Mouse (Mus musculus) heart, embryonic 15.5 days (tissue): ENCODE data around the gene A930004D18Rik. TPM values are rescaled to one million over a fixed set of nuclear protein-coding genes. Genes with fewer than 3 reads are reported as not detected.

ENCODE experiments used
- ATAC-seq: fragments of 200-750 bp; cut with Nextera tagmentation; replicated peaks from 2 replicates; pipeline ENCODE4 v1.8.0; 2017; ENCODE audit warnings: low read depth, moderate TSS enrichment; ENCODE audit not compliant: insufficient number of reproducible peaks, insufficient read depth, low FRiP score
- H3K27ac ChIP-seq: fragments of 300-500 bp; sonication (generic); 2 replicates; pipeline ENCODE4 v1.5.1; 2015; ENCODE audit warnings: mild to moderate bottlenecking, inconsistent platforms
- H3K27me3 ChIP-seq: fragments of 300-500 bp; sonication (generic); 2 replicates; pipeline ENCODE4 v1.6.1; 2015; ENCODE audit warnings: inconsistent platforms
- H3K36me3 ChIP-seq: fragments of 300-500 bp; sonication (generic); 2 replicates; pipeline ENCODE4 v1.6.1; 2015; ENCODE audit warnings: mild to moderate bottlenecking, inconsistent platforms
- H3K4me1 ChIP-seq: fragments of 300-500 bp; sonication (generic); replicated peaks from 2 replicates; pipeline ENCODE4 v1.6.1; 2015; ENCODE audit warnings: inconsistent platforms
- H3K4me2 ChIP-seq: fragments of 300-500 bp; sonication (generic); 2 replicates; pipeline ENCODE4 v1.6.1; 2015; ENCODE audit warnings: inconsistent platforms, mild to moderate bottlenecking, moderate library complexity
- H3K4me3 ChIP-seq: fragments of 300-500 bp; sonication (generic); 2 replicates; pipeline ENCODE4 v1.5.1; 2015; ENCODE audit warnings: mild to moderate bottlenecking, inconsistent platforms
- H3K9ac ChIP-seq: fragments of 300-500 bp; sonication (generic); 2 replicates; pipeline ENCODE4 v1.6.1; 2015; ENCODE audit warnings: mild to moderate bottlenecking, inconsistent platforms
- H3K9me3 ChIP-seq: fragments of 300-500 bp; sonication (generic); replicated peaks from 2 replicates; pipeline ENCODE4 v1.6.1; 2016; ENCODE audit warnings: inconsistent platforms
- WGBS: fragments of 180-500 bp; shearing (Covaris S2); methylation state at CpG from one replicate; pipeline ENCODE4 v1.1.7; 2015; ENCODE audit warnings: mixed read lengths; 5-methylcytosine and 5-hydroxymethylcytosine counted together
- polyA plus RNA-seq: library from polyadenylated mRNA; unstranded; fragments of >200 nt; fragmentation: Nextera tagmentation; extraction: Ambion mirVana; gene quantifications from 2 replicates; pipeline ENCODE4 v1.2.1, GENCODE M21; 2015

The A930004D18Rik gene
- polyA plus RNA-seq, 1 experiment from 2014 or later: 13.2 TPM

DNA sequence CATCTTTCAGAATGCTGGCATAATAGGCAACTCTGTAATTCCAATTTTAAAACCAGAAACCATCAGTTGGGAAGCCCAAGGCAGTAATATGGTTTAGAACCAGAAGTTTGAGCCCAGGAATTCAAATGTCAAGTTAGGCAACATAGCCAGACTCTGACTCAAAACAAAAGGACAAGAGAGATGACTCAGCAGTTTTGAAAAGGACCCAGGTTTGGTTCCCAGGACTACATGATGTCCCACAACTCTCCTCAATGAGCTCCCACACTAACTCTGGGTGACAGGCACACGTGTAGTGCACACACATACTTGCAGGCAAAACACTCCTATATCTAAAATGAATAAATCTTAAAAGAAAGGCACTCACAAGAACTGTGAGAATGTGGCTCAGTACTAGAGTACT is 18.4 kb downstream of the A930004D18Rik start:
- H3K27me3 ChIP-seq: no peaks in the 10 kb centered on the region
- H3K9me3 ChIP-seq: no peaks in the 10 kb centered on the region
- ATAC-seq: no peak
- H3K9ac ChIP-seq: no peak overlapping the region
- H3K4me2 ChIP-seq: no peak overlapping the region
- H3K27ac ChIP-seq: no peak overlapping the region
- H3K4me3 ChIP-seq: no peak overlapping the region
- no peaks in the 10 kb centered on the region for H3K4me1 ChIP-seq
- no peaks in the 10 kb centered on the region for H3K36me3 ChIP-seq
- WGBS: 73% methylated on average over 1 of the region's 1 CpGs

GRCm38 (mm10) chr2:18017321-18017720 is 20.2 kb downstream of the A930004D18Rik start:
- no peak overlapping the region for H3K4me2 ChIP-seq
- no peaks in the 10 kb centered on the region for H3K27me3 ChIP-seq
- H3K36me3 ChIP-seq: no peaks in the 10 kb centered on the region
- no peaks in the 10 kb centered on the region for H3K4me1 ChIP-seq
- H3K9me3 ChIP-seq: no peaks in the 10 kb centered on the region
- WGBS: 94% methylated on average over 6 of the region's 6 CpGs
- ATAC-seq: no peak
- no peak overlapping the region for H3K4me3 ChIP-seq
- H3K9ac ChIP-seq: no peak overlapping the region
- no peak overlapping the region for H3K27ac ChIP-seq

GRCm38 (mm10) chr2:18016639-18017038 is 20.9 kb downstream of the A930004D18Rik start:
- H3K27me3 ChIP-seq: no peaks in the 10 kb centered on the region
- H3K9ac ChIP-seq: no peak overlapping the region
- H3K4me2 ChIP-seq: no peak overlapping the region
- WGBS: 93% methylated on average over 1 of the region's 1 CpGs
- no peak overlapping the region for H3K27ac ChIP-seq
- no peaks in the 10 kb centered on the region for H3K36me3 ChIP-seq
- no peaks in the 10 kb centered on the region for H3K4me1 ChIP-seq
- no peak for ATAC-seq
- no peak overlapping the region for H3K4me3 ChIP-seq
- no peaks in the 10 kb centered on the region for H3K9me3 ChIP-seq

DNA sequence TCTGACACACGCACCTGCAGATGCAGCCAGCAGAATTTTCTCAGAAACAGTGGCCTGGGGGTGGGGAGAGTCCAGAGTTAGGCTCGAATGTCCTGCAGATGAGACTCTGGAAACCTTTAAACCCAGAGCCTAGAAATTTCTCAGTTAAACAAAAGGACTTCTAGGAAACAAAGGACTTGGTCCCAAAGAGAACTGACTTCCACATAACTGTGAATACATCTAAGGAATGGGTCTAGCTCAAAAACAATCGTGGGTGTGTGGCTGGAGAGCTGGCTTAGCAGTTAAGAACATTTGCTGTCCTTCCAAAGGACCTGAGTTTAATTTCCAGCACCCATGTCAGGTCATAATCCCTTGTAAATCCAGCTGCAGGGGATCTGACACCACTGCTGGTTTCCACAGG is 22.0 kb downstream of the A930004D18Rik start:
- H3K4me2 ChIP-seq: no peak overlapping the region
- no peak overlapping the region for H3K27ac ChIP-seq
- no peaks in the 10 kb centered on the region for H3K9me3 ChIP-seq
- H3K36me3 ChIP-seq: no peaks in the 10 kb centered on the region
- H3K27me3 ChIP-seq: no peaks in the 10 kb centered on the region
- ATAC-seq: no peak
- 62% methylated on average over 3 of the region's 3 CpGs for WGBS
- no peak overlapping the region for H3K4me3 ChIP-seq
- no peak overlapping the region for H3K9ac ChIP-seq
- no peaks in the 10 kb centered on the region for H3K4me1 ChIP-seq

- no peaks in the 10 kb centered on the region for H3K4me1 ChIP-seq
- H3K9me3 ChIP-seq: no peaks in the 10 kb centered on the region
- no peak overlapping the region for H3K9ac ChIP-seq
- H3K4me2 ChIP-seq: no peak overlapping the region
- H3K27ac ChIP-seq: no peak overlapping the region
- ATAC-seq: no peak
- H3K36me3 ChIP-seq: no peaks in the 10 kb centered on the region
- H3K4me3 ChIP-seq: no peak overlapping the region
- 55% methylated on average over 3 of the region's 3 CpGs for WGBS
- no peaks in the 10 kb centered on the region for H3K27me3 ChIP-seq
Measured at GRCm38 (mm10) chr2:18012866-18013265, 24.7 kb downstream of the A930004D18Rik start.

DNA sequence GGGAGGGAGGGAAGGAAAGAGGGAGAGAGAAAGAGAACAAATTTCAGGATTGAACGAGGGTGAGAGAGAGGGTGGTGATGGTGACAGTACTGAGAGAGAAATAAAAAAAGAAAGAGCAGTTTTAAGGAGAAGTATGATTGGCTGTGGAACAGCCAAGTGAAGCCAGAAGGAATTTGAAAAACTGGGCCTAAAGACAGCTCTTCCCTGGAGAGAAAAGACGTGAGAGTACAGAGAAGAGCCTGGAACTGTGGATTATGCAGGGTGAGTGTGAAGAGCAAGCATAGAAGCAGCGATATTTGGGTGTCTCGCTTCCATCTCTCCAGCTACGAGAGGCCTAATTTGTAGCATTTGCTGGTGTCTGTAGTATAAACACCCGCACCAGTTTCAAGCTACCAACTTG is 26.3 kb downstream of the A930004D18Rik start:
- no peaks in the 10 kb centered on the region for H3K4me1 ChIP-seq
- no peaks in the 10 kb centered on the region for H3K9me3 ChIP-seq
- H3K9ac ChIP-seq: no peak overlapping the region
- no peak overlapping the region for H3K4me3 ChIP-seq
- no peak overlapping the region for H3K4me2 ChIP-seq
- no peak overlapping the region for H3K27ac ChIP-seq
- WGBS: 76% methylated on average over 6 of the region's 6 CpGs
- ATAC-seq: no peak
- no peaks in the 10 kb centered on the region for H3K27me3 ChIP-seq
- no peaks in the 10 kb centered on the region for H3K36me3 ChIP-seq

DNA sequence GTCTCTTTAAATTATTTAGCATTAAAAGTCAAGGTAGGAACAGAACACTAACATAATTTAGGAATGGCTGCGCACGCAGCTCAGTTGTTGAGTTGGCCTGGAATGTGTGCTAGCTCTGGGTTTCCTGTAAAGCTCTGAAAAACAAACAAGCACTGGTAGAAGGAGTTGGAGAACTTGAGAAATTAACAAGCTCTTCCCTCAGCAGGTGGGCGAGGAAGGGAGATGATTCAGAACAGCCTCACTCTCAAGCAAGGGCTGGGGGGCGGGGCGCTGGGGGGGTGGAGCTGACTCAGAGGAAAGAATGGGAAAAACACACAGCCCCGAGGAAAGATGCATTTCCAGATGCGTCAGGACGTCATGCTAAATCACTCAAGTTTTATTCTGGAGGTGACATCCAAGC is 32.4 kb downstream of the A930004D18Rik start:
- 26% methylated on average over 8 of the region's 8 CpGs for WGBS
- no peaks in the 10 kb centered on the region for H3K9me3 ChIP-seq
- no peak overlapping the region for H3K9ac ChIP-seq
- ATAC-seq: no peak
- H3K4me1 ChIP-seq: 0 out of 2 replicates have a peak, but pooled peaks cover 3% of the 10 kb centered on the region
- H3K4me3 ChIP-seq: no peak overlapping the region
- no peaks in the 10 kb centered on the region for H3K36me3 ChIP-seq
- H3K27me3 ChIP-seq: no peaks in the 10 kb centered on the region
- no peak overlapping the region for H3K4me2 ChIP-seq
- no peak overlapping the region for H3K27ac ChIP-seq

DNA sequence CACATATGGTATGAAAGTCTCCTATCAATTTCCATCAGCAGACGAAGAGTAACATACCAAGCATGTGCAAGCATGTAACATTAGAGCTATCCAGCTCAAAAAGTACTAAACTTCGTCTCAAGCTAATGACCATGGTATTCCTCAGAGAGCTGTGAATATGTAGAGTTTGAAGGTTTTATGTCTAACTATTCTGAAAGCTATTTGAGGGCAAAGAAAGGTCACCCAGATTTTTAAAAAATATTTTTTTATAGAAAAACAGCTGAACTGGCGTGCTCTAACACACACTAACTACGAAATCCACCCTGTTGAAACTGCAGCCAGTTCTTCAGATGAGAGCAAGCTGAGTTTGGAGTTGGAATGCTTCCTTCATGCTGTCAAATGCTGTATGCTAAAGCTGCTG is 33.3 kb downstream of the A930004D18Rik start:
- Histone ChIP-seq H3K4me3 (no peak overlapping the region), H3K4me1 (0 out of 2 replicates have a peak, but pooled peaks cover 3% of the 10 kb centered on the region), H3K27ac (no peak overlapping the region), H3K9ac (no peak overlapping the region), H3K4me2 (no peak overlapping the region), H3K9me3 (no peaks in the 10 kb centered on the region), H3K27me3 (no peaks in the 10 kb centered on the region), H3K36me3 (no peaks in the 10 kb centered on the region)
- no peak for ATAC-seq
- WGBS: 70% methylated on average over 4 of the region's 4 CpGs

DNA sequence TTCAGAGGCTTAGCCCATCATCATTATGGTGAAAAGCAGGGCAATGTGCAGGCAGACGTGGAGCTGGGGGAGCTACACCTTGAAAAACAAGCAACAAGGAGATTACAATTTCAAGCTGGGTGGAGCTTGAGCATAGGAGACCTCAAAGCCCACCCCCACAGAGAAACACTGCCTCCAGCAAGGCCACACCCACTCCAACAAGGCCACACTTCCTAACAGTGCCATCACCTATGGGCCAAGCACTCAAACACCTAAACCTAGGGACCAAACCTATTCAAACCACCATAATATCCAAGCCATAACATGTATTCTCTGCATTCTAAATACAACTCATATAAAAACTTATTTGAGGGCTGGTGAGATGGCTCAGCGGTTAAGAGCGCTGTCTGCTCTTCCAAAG is 35.2 kb downstream of the A930004D18Rik start:
- no peak overlapping the region for H3K27ac ChIP-seq
- no peaks in the 10 kb centered on the region for H3K36me3 ChIP-seq
- H3K4me3 ChIP-seq: no peak overlapping the region
- no peak overlapping the region for H3K4me2 ChIP-seq
- no peak for ATAC-seq
- 0 out of 2 replicates have a peak, but pooled peaks cover 3% of the 10 kb centered on the region for H3K4me1 ChIP-seq
- WGBS: 91% methylated on average over 3 of the region's 3 CpGs
- no peak overlapping the region for H3K9ac ChIP-seq
- H3K9me3 ChIP-seq: no peaks in the 10 kb centered on the region
- H3K27me3 ChIP-seq: no peaks in the 10 kb centered on the region

- Histone ChIP-seq H3K27ac (no peak within 1 kb of the TSS), H3K36me3 (no peaks in the 10 kb centered on the region), H3K4me3 (no peak within 1 kb of the TSS), H3K27me3 (no peaks in the 10 kb centered on the region), H3K9me3 (no peaks in the 10 kb centered on the region), H3K4me1 (no peaks in the 10 kb centered on the region), H3K4me2 (no peak within 1 kb of the TSS), H3K9ac (no peak within 1 kb of the TSS)
- no peak for ATAC-seq
Measured at GRCm38 (mm10) chr2:17996858-17997257, 40.7 kb downstream of the A930004D18Rik start, which contains the start of gene H2al2a. Gene H2al2a, minus strand, starts transcription at chr2:17996958.

DNA sequence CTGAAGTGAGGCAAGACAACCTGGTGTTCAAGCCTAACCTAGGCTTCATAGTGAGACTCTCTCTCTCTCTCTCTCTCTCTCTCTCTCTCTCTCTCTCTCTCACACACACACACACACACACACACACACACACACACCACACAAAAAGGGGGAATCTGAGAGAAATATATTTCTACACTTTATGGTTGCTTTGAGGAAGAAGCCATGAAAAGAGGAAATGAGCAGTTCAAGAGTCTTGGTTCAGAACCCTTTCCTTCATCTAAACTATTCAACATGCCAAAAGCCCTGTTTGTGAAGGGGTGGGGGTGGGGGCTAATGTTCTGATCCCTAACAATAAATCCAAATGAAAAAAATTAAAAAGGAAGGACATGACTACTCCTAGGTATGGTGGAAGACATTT is 48.0 kb downstream of the A930004D18Rik start:
- Histone ChIP-seq H3K27ac (no peak overlapping the region), H3K4me2 (no peak overlapping the region), H3K9me3 (no peaks in the 10 kb centered on the region), H3K27me3 (no peaks in the 10 kb centered on the region), H3K4me3 (no peak overlapping the region), H3K36me3 (no peaks in the 10 kb centered on the region), H3K9ac (no peak overlapping the region), H3K4me1 (no peaks in the 10 kb centered on the region)
- no peak for ATAC-seq

DNA sequence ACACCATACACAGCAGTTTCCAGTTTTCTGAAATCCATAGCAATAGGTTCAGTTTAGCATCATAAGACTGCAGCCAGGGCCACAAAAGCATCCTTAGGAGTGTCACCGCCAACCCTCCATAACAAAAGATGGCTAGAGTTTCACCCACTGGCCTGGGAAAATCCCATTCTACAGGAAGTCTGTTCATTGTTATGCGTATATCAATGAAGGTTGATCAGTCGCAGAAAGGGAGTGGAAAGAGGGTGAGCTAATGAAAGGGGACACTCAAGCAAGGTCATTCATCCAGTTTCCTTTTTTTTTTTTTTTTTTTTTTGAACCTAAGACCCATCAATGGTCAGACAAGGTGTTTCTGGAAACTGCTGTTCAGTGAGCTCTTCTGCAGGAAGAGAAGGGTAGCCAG is 48.4 kb downstream of the A930004D18Rik start:
- no peak overlapping the region for H3K4me2 ChIP-seq
- ATAC-seq: no peak
- 78% methylated on average over 3 of the region's 3 CpGs for WGBS
- no peak overlapping the region for H3K27ac ChIP-seq
- no peak overlapping the region for H3K4me3 ChIP-seq
- no peaks in the 10 kb centered on the region for H3K27me3 ChIP-seq
- no peak overlapping the region for H3K9ac ChIP-seq
- no peaks in the 10 kb centered on the region for H3K36me3 ChIP-seq
- no peaks in the 10 kb centered on the region for H3K4me1 ChIP-seq
- no peaks in the 10 kb centered on the region for H3K9me3 ChIP-seq
